Mouse (Mus musculus) heart, adult 8-10 months (tissue): ENCODE measurements around the gene Eif2d. TPM values are rescaled to one million over a fixed set of nuclear protein-coding genes. Genes with fewer than 3 reads are reported as not detected.

Experiments used
- DNase-seq: peaks from one replicate; pipeline ENCODE4 v3.0.0; 2022; ENCODE audit warnings: low spot score
- total RNA-seq, 4 experiments: library from RNA; stranded (reverse); gene quantifications; 2 replicates each; pipeline ENCODE4 v1.2.4; 2022

Gene Eif2d
- 10 to 100 TPM; 34.1 to 41.0 (median 37.0) TPM for total RNA-seq

DNA sequence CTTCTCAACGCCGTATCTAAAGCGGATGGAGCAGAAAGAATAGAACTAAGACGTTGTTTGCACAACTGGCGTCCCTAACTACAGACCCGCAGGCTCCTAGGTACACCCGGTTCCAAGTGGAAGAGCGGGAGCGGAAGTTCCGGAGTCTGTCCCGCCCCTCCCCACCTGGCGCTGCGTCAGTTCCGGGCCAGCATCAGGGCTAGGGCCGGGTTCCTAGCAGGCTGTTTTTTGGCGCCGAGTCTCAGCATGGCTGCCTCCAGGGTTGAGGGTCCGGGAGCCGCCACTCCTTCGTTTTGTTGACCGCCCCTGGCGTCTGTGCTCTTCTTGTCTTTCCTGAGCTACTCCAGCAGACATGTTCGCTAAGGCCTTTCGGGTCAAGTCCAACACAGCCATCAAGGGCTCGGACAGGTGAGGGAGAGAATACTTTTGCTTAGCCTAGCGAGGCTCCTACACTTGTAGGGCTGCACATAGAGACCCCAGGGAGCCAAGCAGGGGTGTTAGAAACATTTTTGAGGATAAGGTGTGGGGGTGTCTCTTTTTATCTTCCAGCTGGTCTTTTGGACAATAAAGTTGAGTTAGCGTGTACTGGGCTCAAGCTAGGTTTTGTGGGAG lies at the start of gene Eif2d:
Eif2d (plus strand) TSS at position 164 of the 612 bp plus-strand sequence.
- DNase-seq: peak; percentile 83

DNA sequence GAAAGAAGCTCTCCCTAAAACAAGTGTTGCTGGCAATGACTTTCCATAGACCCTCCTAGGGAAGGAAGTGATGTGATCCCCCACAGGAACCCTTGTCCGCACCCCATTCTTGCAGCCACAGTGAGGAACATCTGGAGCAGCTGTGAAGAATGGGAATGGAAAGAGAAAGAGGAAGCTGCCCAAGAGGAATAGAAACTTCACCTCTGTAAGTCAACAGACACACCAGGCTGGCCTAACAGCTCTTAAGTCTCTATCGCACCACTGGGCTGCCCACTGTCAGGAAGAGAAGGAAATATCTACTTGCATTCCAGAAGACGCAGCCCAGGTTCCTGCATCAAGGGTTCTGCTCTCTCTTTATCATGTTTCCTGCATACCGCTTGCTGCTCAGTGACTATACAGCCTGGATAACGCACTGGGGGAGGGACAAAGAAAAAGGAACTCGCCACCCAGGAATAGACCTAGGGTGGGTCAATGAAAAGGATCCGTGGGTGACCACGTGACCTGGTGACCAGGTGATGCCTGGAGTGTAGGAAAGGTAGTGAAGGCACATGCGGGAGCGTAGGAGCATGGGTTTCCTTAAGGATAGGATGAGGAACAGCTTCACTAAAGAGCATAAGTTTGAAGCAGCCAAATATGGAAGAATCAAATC lies 49.1 kb upstream of the Eif2d start:
- DNase-seq: no peak

DNA sequence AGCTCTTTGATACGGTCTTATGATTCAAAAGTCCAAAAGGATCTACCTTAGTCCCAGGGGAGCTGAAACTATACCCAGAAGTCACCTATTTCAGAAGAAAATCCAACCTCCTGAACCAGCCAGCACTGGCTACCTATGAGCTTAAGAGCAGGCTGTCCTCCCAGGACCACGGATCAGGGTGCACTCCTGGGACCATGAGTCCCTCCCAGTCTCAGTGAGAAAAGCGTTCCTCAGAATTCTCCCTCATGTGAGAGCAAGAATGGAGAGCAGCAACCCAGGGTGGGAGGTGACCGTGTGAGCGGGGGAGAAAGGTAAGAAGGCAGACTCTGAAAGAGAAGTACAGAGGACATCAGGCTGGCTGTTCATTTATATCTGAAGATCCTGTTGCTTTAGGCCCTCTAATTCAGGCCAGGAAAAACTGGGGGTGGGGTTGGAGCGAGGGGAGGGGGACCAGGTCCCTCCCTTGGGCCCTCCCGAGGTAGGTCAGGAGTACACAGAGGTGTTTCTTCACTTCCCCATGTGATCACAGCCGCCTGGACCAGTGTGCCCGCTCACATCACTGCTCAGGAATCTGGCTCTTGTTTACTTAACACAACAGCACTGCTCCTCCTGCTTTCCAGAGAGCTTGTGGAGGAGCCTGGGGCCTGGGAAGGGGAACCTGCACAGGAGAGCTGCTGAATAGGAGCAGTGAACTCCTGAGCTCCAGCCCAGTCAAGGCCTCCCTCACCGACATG lies 45.2 kb upstream of the Eif2d start:
- DNase-seq: no peak

- DNase-seq: peak; percentile 53
Observed at GRCm38 (mm10) chr1:131110525-131111106, 42.4 kb upstream of the Eif2d start.

DNA sequence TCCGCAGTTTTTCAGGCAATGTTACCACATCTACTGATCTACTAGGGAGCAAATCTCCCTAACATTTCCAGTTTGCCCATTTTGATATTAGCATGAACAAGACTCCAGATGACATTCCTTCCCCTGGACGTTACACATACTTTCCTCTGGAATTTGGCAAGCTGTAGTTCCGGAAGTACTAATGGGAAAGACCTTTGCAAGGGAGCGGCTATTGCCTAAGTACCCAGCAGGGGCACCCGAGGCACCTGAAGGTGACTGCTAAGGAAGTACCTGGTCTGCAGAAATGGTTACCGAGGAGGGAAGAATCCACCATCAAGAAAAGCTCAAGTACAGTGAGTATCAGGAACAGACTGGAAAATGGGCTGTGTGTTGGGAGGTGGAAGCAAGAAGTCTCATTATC lies 40.4 kb upstream of the Eif2d start:
- DNase-seq: no peak

- no peak for DNase-seq
Observed at GRCm38 (mm10) chr1:131115932-131116331, 37.0 kb upstream of the Eif2d start.

DNA sequence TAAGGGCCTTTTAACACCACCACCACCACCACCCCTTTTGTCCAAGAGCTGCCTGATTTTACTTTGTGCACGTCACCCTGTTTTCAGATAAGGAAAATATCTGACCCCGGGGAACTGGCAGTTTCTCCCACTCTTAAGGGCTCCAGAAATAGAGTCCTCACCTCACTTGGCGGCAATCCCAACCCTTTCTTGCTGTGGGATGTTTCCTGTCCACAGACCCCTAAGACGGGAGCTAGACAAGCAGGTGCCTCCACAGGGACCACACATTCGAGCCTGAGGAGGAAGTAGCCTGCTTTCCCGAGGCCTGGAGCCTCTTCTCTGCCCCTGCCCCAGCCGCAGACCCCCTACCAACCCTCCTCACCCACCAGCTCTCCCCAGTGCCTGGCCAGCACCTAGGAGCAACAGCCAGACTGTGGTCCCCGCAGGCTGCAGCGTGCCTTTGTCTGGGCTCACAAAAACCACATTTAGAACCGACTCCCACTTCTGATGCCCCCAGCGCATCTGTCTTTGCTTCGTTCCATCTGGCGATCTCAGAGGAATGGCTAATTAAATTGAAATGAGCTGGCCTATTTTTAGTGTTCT lies 36.5 kb upstream of the Eif2d start:
- no peak for DNase-seq

GRCm38 (mm10) chr1:131118530-131118929 lies 34.5 kb upstream of the Eif2d start:
- DNase-seq: no peak

DNA sequence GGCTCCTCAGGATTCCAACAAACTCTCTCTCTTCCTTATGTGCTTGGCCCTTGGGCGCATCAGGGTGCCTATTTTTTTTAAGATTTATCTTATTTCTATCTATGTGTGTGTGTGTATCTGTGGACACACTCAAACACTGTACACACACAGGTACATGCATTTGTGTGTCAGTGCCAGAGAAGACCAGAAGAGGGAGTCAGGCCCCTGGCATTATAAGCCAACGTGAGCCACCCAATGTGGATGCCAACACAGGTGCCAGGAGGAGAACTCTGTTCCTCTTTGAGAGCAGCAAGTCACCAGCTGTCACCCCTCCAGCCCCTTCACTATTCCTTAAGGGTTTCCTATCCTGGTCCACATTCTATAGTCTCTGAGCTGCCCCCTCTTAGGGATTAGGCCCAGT lies 34.0 kb upstream of the Eif2d start:
- DNase-seq: no peak

GRCm38 (mm10) chr1:131121987-131122386 lies 31.0 kb upstream of the Eif2d start:
- no peak for DNase-seq

GRCm38 (mm10) chr1:131123522-131124265 lies 29.3 kb upstream of the Eif2d start:
- DNase-seq: no peak

GRCm38 (mm10) chr1:131125987-131126744 lies 26.8 kb upstream of the Eif2d start:
- DNase-seq: no peak

DNA sequence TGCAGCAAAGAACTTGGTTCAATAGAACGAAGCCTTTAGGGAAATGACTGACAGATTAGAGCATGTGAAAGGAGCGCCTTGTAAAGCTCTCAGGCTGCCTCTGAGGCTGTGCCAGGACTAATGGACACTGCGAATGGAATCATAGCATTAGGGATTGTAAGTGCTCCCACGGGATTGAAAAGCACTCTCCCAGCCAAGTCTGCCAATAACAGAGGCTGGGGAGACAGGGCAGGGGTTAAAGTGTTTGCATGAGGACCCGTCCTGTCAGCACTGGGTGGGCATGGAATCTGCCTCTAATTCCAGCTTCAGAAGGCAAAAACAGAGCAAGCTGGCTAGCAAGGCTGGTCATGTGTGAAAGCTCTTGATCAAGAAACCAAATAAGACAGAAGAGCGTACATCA lies 18.8 kb upstream of the Eif2d start:
- no peak for DNase-seq

DNA sequence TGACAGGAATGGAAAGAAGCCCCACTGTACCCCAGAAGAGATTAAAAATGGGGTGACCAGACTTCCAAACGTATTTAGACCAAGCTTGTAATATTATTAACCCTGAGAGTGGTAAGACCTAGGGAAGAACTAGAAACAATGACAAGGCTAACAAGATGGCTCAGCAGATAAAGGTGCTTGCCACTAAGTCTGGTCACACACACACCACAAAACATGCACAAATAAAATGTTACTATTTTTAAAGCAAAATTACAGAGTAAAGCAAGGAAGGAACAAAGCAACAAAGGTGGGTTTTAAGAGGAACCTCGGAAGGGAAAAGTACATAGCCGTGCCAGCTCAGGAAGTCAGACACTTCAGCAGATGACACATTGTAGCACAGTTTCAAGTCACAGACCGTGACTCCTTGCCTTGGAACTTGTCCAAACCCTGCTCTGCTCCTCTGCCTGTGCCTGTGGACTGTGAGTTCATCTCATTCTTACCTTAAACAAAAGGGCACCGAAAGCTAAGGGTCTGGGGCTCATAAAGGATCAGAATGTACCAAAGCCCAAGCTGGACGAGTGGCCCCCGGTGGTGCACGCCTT lies 17.9 kb upstream of the Eif2d start:
- no peak for DNase-seq

GRCm38 (mm10) chr1:131135960-131136629 lies 16.9 kb upstream of the Eif2d start:
- no peak for DNase-seq

DNA sequence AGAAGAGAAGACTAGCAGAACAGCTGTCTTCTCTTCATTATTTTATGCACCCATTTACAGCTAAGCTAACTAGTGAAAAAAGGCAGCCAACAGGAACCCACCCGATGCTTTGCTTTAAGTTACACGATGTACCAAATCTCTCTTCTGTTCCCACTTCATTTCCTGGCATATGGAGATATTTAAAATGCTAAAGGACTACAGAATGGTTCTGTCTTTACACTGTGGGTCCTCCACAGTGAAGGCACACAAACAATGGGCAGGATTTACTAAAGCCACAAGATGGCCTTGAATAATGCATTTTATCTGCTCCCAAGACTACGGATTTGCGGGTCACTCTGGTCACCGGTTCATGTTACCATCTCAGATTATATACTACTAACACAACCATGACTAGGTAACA lies 15.9 kb upstream of the Eif2d start:
- DNase-seq: no peak

DNA sequence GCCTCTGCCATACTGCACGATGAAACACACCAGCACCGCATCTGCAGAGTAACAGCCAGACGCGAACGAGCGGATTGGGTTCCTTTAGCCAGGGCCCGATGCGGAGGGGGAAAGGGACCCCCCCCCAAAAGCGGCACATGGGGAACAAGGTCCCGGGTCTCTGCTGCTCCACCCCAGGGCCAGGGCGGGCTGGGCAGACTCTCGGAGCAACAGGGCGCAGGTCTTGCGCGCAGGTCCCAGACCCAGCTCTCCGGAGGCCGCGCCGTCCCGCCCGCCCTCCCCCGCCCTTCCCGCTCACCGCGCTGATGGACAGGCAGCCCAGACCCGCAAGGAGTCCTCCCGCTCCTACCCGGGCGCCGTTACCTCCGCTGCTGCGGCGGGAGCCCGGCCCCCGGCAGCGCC lies 15.3 kb upstream of the Eif2d start:
- DNase-seq: no peak

- DNase-seq: peak; percentile 87
Observed at GRCm38 (mm10) chr1:131138191-131139016, 14.6 kb upstream of the Eif2d start, which contains the start of gene Dyrk3. Gene Dyrk3 (minus strand): TSS chr1:131138340.
